In genomic region chr11:84031971-84032370, GRCm38 (mm10) we compare ENCODE assay signal across 8 mouse cellular contexts. TPM values are rescaled to one million over a fixed set of nuclear protein-coding genes. Genes with fewer than 3 reads are reported as not detected.
A peak's percentile ranks its signal among the peaks of the same experiment; 100 is the strongest.
DNase-seq lines count a peak whose midpoint lies in the region; ATAC-seq and TF ChIP-seq lines count a peak whose summit lies in the region.

No protein-coding gene starts in this region.

- no peaks in the 10 kb centered on the region; the same call in 1 of the 2 replicates for H3K36me3 ChIP-seq in heart, adult 2 months (ENCODE audit: control insufficient read depth, insufficient read depth, low read length)
- peaks cover 76% of the 10 kb centered on the region for H3K36me3 ChIP-seq in forebrain, embryonic 12.5 days (replicated peaks)

- H3K27me3 ChIP-seq in heart, adult 2 months (ENCODE audit: control insufficient read depth, insufficient read depth, low read length), result no peaks in the 10 kb centered on the region
- H3K27me3 ChIP-seq in forebrain, embryonic 12.5 days, result no peaks in the 10 kb centered on the region

- peak; percentile 83 for TF ChIP-seq CTCF in heart, adult 2 months (IDR thresholded peaks at IDR 0.05)

- H3K9me3 ChIP-seq in forebrain, embryonic 12.5 days, result no peaks in the 10 kb centered on the region

- H3K4me3 ChIP-seq in heart, adult 2 months, result no peak overlapping the region
- H3K4me3 ChIP-seq in forebrain, embryonic 12.5 days (replicated peaks), result no peak overlapping the region

- H3K4me1 ChIP-seq in heart, adult 2 months (ENCODE audit: control insufficient read depth, insufficient read depth, low read length), result peaks cover 7% of the 10 kb centered on the region
- no peaks in the 10 kb centered on the region for H3K4me1 ChIP-seq in forebrain, embryonic 12.5 days

- no peak overlapping the region for H3K27ac ChIP-seq in heart, adult 2 months
- no peak overlapping the region for H3K27ac ChIP-seq in forebrain, embryonic 12.5 days

- H3K9ac ChIP-seq in heart, adult 2 months (ENCODE audit: low read depth, low read length), result no peak overlapping the region
- H3K9ac ChIP-seq in forebrain, embryonic 12.5 days, result no peak overlapping the region

- intact Hi-C loops in heart, adult 2 months (cut with DNase I), result loop anchor here (5.0 kb wide), 1 partner anchor 245 kb away; no protein-coding TSS in a partner anchor
- intact Hi-C loops in heart, postnatal 25 days (cut with DNase I), result loop anchor here (2.0 kb wide), 1 partner anchor 247 kb away; no protein-coding TSS in a partner anchor

- no peak overlapping the region for H3K4me2 ChIP-seq in forebrain, embryonic 12.5 days

- no peak for TF ChIP-seq POLR2A in heart, adult 2 months (IDR thresholded peaks at IDR 0.05; ENCODE audit: insufficient read depth, low read depth, low read length)

- DNase-seq in heart, adult 2 months, result peak; percentile 11 to 33
- DNase-seq in heart, postnatal 25 days (ENCODE audit: low spot score), result no peak
- DNase-seq in urinary bladder, postnatal 36 days (ENCODE audit: low spot score in 2 of 2), result peak; percentile 46 to 49
- DNase-seq in urinary bladder, adult 2 months (ENCODE audit: low spot score), result no peak
- peak; percentile 26 to 70 for DNase-seq in kidney, postnatal 36 days

- TF ChIP-seq EP300 in heart, adult 2 months (IDR thresholded peaks at IDR 0.05; ENCODE audit: insufficient read depth, low read depth, low read length), result 0 out of 2 replicates have a peak, but pooled peaks have one; percentile 20

- no peaks in the 10 kb centered on the region; the same call in 1 of the 2 replicates for H3K79me2 ChIP-seq in heart, adult 2 months (replicated peaks; ENCODE audit: control insufficient read depth, insufficient read depth, low read length)

- 67% methylated on average over 9 of the region's 9 CpGs for WGBS in heart, adult 2 months
- 52% methylated on average over 9 of the region's 9 CpGs for WGBS in forebrain, embryonic 12.5 days

- peak; percentile 63 for ATAC-seq in common myeloid progenitor, adult 5-6 weeks (replicated peaks; ENCODE audit: low read depth, poor library complexity, severe bottlenecking)
- peak; percentile 54 for ATAC-seq in megakaryocyte, adult 5-6 weeks (ENCODE audit: poor library complexity, severe bottlenecking)
- ATAC-seq in forebrain, embryonic 12.5 days (ENCODE audit: low FRiP score), result no peak

RNA-seq across cellular contexts. Expression of gene Dusp14, which starts 37.1 kb away (rescaled TPM):
- under 1 TPM; 0.34 to 0.48 TPM for total RNA-seq in heart, adult 2 months (2021)
- polyA plus RNA-seq in heart, adult 2 months (2012; rRNA removed), result 1.2 and 3.5 TPM in 2 replicates
- total RNA-seq in heart, postnatal 25 days (2021), result under 1 TPM in 1 of 2 experiments, not detected in 1; 0.55 TPM
- polyA plus RNA-seq in urinary bladder, adult 2 months (2012; rRNA removed), result 9.1 and 11.7 TPM in 2 replicates
- total RNA-seq in common myeloid progenitor, adult 5-6 weeks (2017), result not detected in 2 replicates
- total RNA-seq in megakaryocyte, adult 5-6 weeks (2015), result not detected in 2 replicates
- not detected in 2 replicates for total RNA-seq in megakaryocyte, adult 5-6 weeks (2017)
- 19.9 and 20.6 TPM in 2 replicates for polyA plus RNA-seq in forebrain, embryonic 12.5 days (2016; fragmentation: Nextera tagmentation; extraction: Ambion mirVana)

Comparison
In these comparisons a context has a peak if more than half of its experiments do, and no peak if none do; other contexts are left out.
1. DNase-seq: peak in heart, adult 2 months (2 of 2), urinary bladder, postnatal 36 days (2 of 2) and kidney, postnatal 36 days (2 of 2); none in heart, postnatal 25 days (single experiment) and urinary bladder, adult 2 months (single experiment).